9 mouse cellular contexts compared by ENCODE assay signal in genomic region chr8:114707538-114708138, GRCm38 (mm10).
DNase-seq lines count a peak whose midpoint lies in the region; ATAC-seq and TF ChIP-seq lines count a peak whose summit lies in the region.
"Had no signal": no experiment of that assay in that cellular context is flagged by ENCODE, and none has a peak within 500 bp of the region (broad histone marks: within the 10 kb centered on the region; RNA-seq: fewer than 3 reads in every experiment).

No protein-coding gene starts in this region.

- no peak overlapping the region for H3K4me3 ChIP-seq in forebrain, embryonic 13.5 days
- H3K4me3 ChIP-seq in forebrain, postnatal 0 days (ENCODE audit: low read depth, low read length): no peak overlapping the region
- H3K4me3 ChIP-seq in lung, postnatal 0 days (ENCODE audit: low read depth, low read length): no peak overlapping the region
- H3K4me3 ChIP-seq in limb, embryonic 14.5 days (replicated peaks; ENCODE audit: low read length): peak overlapping the region; percentile 10; the same call in 1 of the 2 replicates
- no peak overlapping the region for H3K4me3 ChIP-seq in stomach, embryonic 16.5 days (replicated peaks; ENCODE audit: low read length)

- peak; percentile 53; the same call in 1 of the 2 replicates for ATAC-seq in forebrain, embryonic 13.5 days
- no peak for ATAC-seq in forebrain, postnatal 0 days
- peak; percentile 17 for ATAC-seq in lung, postnatal 0 days
- ATAC-seq in limb, embryonic 14.5 days (ENCODE audit: low FRiP score, low read depth): peak; percentile 65; the same call in 1 of the 2 replicates
- no peak for ATAC-seq in stomach, embryonic 16.5 days (ENCODE audit: insufficient read depth, low FRiP score)

- peaks cover 7% of the 10 kb centered on the region; the same call in 1 of the 2 replicates for H3K4me1 ChIP-seq in forebrain, embryonic 13.5 days
- H3K4me1 ChIP-seq in forebrain, postnatal 0 days (ENCODE audit: insufficient read depth): no peaks in the 10 kb centered on the region
- H3K4me1 ChIP-seq in lung, postnatal 0 days (ENCODE audit: insufficient read depth, low read depth, low read length): no peaks in the 10 kb centered on the region
- H3K4me1 ChIP-seq in limb, embryonic 14.5 days (ENCODE audit: control insufficient read depth, insufficient read depth, low read length): peaks cover 11% of the 10 kb centered on the region
- H3K4me1 ChIP-seq in stomach, embryonic 16.5 days (ENCODE audit: control insufficient read depth, insufficient read depth, low read length): 0 out of 2 replicates have a peak, but pooled peaks cover 5% of the 10 kb centered on the region

- no peak for DNase-seq in forebrain, postnatal 0 days
- peak; percentile 47 for DNase-seq in lung, postnatal 0 days (ENCODE audit: low spot score)
- DNase-seq in lung, postnatal 4 days: no peak
- peak; percentile 31 for DNase-seq in limb, embryonic 14.5 days (ENCODE audit: low spot score)
- DNase-seq in layer of hippocampus, postnatal 25 days (ENCODE audit: extremely low spot score in 1 of 2, low spot score in 1 of 2): no peak
- no peak for DNase-seq in heart, adult 18-20 months
- DNase-seq: cerebellum, adult 2 months had no signal

- H3K27ac ChIP-seq in forebrain, embryonic 13.5 days: no peak overlapping the region; the same call in 1 of the 2 replicates
- no peak overlapping the region for H3K27ac ChIP-seq in forebrain, postnatal 0 days (ENCODE audit: low read depth, low read length)
- peak overlapping the region; percentile 59; the same call in 1 of the 2 replicates for H3K27ac ChIP-seq in lung, postnatal 0 days (ENCODE audit: low read length)
- H3K27ac ChIP-seq in limb, embryonic 14.5 days (replicated peaks; ENCODE audit: low read depth, low read length): no peak overlapping the region
- H3K27ac ChIP-seq in stomach, embryonic 16.5 days (ENCODE audit: low read length): peak overlapping the region; percentile 50; the same call in 1 of the 2 replicates

- no peak for TF ChIP-seq EP300 in lung, postnatal 0 days (IDR thresholded peaks at IDR 0.05)

- no peak for TF ChIP-seq CTCF in forebrain, postnatal 0 days (IDR thresholded peaks at IDR 0.05; ENCODE audit: low read depth)
- TF ChIP-seq CTCF in lung, postnatal 0 days (IDR thresholded peaks at IDR 0.05): no peak

- no peak for TF ChIP-seq POLR2A in limb, embryonic 14.5 days (IDR thresholded peaks at IDR 0.05; ENCODE audit: borderline replicate concordance, extremely low read depth, insufficient read depth, insufficient read length)

- WGBS in forebrain, embryonic 13.5 days: 53% methylated on average over 15 of the region's 15 CpGs
- 40% methylated on average over 15 of the region's 15 CpGs for WGBS in forebrain, postnatal 0 days
- WGBS in lung, postnatal 0 days: 49% methylated on average over 15 of the region's 15 CpGs
- 5% methylated on average over 14 of the region's 15 CpGs for WGBS in limb, embryonic 14.5 days
- WGBS in stomach, embryonic 16.5 days: 41% methylated on average over 15 of the region's 15 CpGs

- H3K4me2 ChIP-seq in forebrain, embryonic 13.5 days: no peak overlapping the region
- no peak overlapping the region; the same call in 1 of the 2 replicates for H3K4me2 ChIP-seq in forebrain, postnatal 0 days (ENCODE audit: low read depth)
- H3K4me2 ChIP-seq in lung, postnatal 0 days (replicated peaks; ENCODE audit: low read depth, low read length): peak overlapping the region; percentile 32
- H3K4me2 ChIP-seq in limb, embryonic 14.5 days (replicated peaks; ENCODE audit: low read depth, low read length, severe bottlenecking): peak overlapping the region; percentile 37
- peak overlapping the region; percentile 25 for H3K4me2 ChIP-seq in stomach, embryonic 16.5 days (ENCODE audit: low read depth, low read length)

- H3K36me3 ChIP-seq in forebrain, embryonic 13.5 days (ENCODE audit: poor library complexity, severe bottlenecking): no peaks in the 10 kb centered on the region
- no peaks in the 10 kb centered on the region for H3K36me3 ChIP-seq in forebrain, postnatal 0 days (ENCODE audit: insufficient read depth)
- no peaks in the 10 kb centered on the region for H3K36me3 ChIP-seq in lung, postnatal 0 days (ENCODE audit: insufficient read depth, low read length)
- H3K36me3 ChIP-seq in limb, embryonic 14.5 days (ENCODE audit: control insufficient read depth, insufficient read depth, low read length): no peaks in the 10 kb centered on the region
- H3K36me3 ChIP-seq in stomach, embryonic 16.5 days (ENCODE audit: control insufficient read depth, insufficient read depth, low read length): no peaks in the 10 kb centered on the region

- H3K27me3 ChIP-seq in forebrain, embryonic 13.5 days: no peaks in the 10 kb centered on the region
- no peaks in the 10 kb centered on the region; the same call in 1 of the 2 replicates for H3K27me3 ChIP-seq in forebrain, postnatal 0 days (ENCODE audit: insufficient read depth, low read length)
- H3K27me3 ChIP-seq in lung, postnatal 0 days (replicated peaks; ENCODE audit: insufficient read depth, low read length): no peaks in the 10 kb centered on the region
- no peaks in the 10 kb centered on the region for H3K27me3 ChIP-seq in limb, embryonic 14.5 days (ENCODE audit: control insufficient read depth, insufficient read depth, low read length)
- no peaks in the 10 kb centered on the region for H3K27me3 ChIP-seq in stomach, embryonic 16.5 days (ENCODE audit: control insufficient read depth, insufficient read depth, low read length)

- H3K9me3 ChIP-seq in forebrain, embryonic 13.5 days (replicated peaks): no peaks in the 10 kb centered on the region
- no peaks in the 10 kb centered on the region for H3K9me3 ChIP-seq in forebrain, postnatal 0 days (ENCODE audit: low read length)
- H3K9me3 ChIP-seq in lung, postnatal 0 days (ENCODE audit: low read length): no peaks in the 10 kb centered on the region
- no peaks in the 10 kb centered on the region for H3K9me3 ChIP-seq in limb, embryonic 14.5 days (ENCODE audit: control insufficient read depth, low read length)
- no peaks in the 10 kb centered on the region for H3K9me3 ChIP-seq in stomach, embryonic 16.5 days (replicated peaks; ENCODE audit: control insufficient read depth, low read length)

- 0 out of 2 replicates have a peak overlapping the region, but pooled peaks have one; percentile 5 for H3K9ac ChIP-seq in forebrain, embryonic 13.5 days
- H3K9ac ChIP-seq in forebrain, postnatal 0 days: no peak overlapping the region
- no peak overlapping the region for H3K9ac ChIP-seq in lung, postnatal 0 days (replicated peaks; ENCODE audit: low read depth)
- H3K9ac ChIP-seq in limb, embryonic 14.5 days (ENCODE audit: low read depth, low read length, severe bottlenecking): no peak overlapping the region
- H3K9ac ChIP-seq in stomach, embryonic 16.5 days (ENCODE audit: low read length): no peak overlapping the region; the same call in 1 of the 2 replicates

Comparison
In these comparisons a context has a peak if more than half of its experiments do, and no peak if none do; other contexts are left out.
1. ATAC-seq: peak in forebrain, embryonic 13.5 days (single experiment), lung, postnatal 0 days (single experiment) and limb, embryonic 14.5 days (single experiment); none in forebrain, postnatal 0 days (single experiment) and stomach, embryonic 16.5 days (single experiment).
2. DNase-seq: peak in lung, postnatal 0 days (single experiment) and limb, embryonic 14.5 days (single experiment); none in forebrain, postnatal 0 days (single experiment), lung, postnatal 4 days (0 of 2), layer of hippocampus, postnatal 25 days (0 of 2) and heart, adult 18-20 months (0 of 2).
3. H3K27ac ChIP-seq: peak in lung, postnatal 0 days (single experiment) and stomach, embryonic 16.5 days (single experiment); none in forebrain, embryonic 13.5 days (single experiment), forebrain, postnatal 0 days (single experiment) and limb, embryonic 14.5 days (single experiment).
4. H3K4me2 ChIP-seq: peak in lung, postnatal 0 days (single experiment), limb, embryonic 14.5 days (single experiment) and stomach, embryonic 16.5 days (single experiment); none in forebrain, embryonic 13.5 days (single experiment) and forebrain, postnatal 0 days (single experiment).